Mouse (Mus musculus): ENCODE measurements around the gene Olfr462.
"Not testable (repeated sequence)": the region's sequence is repeated elsewhere in the genome, so short reads cannot be mapped to it uniquely, and the experiment has no call there.

Olfr462 gene

GRCm38 (mm10) chr11:87892168-87892567 lies at the start of gene Olfr462:
TSS of gene Olfr462 (minus strand) at chr11:87892268.
- in situ Hi-C loops (cut with MboI, MseI), result no loop called here

DNA sequence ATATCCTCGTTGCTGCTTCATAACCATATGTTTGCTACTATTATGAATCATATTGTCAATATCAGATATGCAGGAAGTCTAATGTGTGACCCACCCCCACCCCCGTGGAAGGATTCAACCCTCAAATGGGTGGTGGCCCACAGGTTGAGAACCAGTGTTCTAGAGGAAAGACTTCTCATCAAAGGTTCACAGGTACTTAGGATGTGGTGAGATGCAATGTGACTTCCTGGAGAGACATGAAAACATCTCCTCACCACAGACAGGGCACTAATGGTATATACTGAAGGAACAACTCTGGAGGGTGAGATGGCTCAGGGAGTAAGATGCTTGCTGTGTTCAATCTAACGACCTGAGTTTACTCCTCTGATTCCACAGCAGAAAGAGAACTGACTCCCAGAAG lies 43.4 kb upstream of the Olfr462 start:
- in situ Hi-C loops (cut with MboI, MseI), result loop anchor here in 1 of 2 experiments (25.0 kb wide), 1 partner anchor 1352 kb away; no protein-coding TSS in a partner anchor

DNA sequence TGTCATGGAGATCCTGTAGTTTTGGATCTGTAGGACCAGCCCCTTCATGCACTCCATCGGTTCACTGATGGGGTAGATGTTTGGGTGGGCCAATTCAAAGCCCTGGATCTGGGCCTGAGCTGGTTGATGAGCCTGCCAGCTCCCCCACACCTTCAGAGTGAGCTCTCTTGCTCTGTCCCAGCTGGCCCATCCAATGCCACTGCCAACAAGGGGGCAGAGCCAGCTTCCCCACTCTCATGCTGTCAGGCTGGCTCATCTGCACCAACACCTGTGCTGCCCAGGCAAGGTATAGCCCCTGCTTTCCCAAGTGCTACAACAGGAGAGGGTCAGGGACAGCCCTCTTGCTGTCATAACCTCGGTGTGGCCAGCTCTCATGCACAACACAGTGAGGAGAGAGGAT lies 41.7 kb upstream of the Olfr462 start:
- in situ Hi-C loops (cut with MboI, MseI), result loop anchor here in 1 of 2 experiments (25.0 kb wide), 1 partner anchor 1354 kb away; no protein-coding TSS in a partner anchor

GRCm38 (mm10) chr11:87930348-87930747 lies 38.3 kb upstream of the Olfr462 start:
- in situ Hi-C loops (cut with MboI, MseI), result loop anchor here in 1 of 2 experiments (25.0 kb wide), 1 partner anchor 1357 kb away; no protein-coding TSS in a partner anchor

- in situ Hi-C loops (cut with MboI, MseI), result no loop called here
Measured at GRCm38 (mm10) chr11:87920966-87921365, 28.9 kb upstream of the Olfr462 start, which contains the start of gene Olfr464. TSS of gene Olfr464 (minus strand) at chr11:87920967.

DNA sequence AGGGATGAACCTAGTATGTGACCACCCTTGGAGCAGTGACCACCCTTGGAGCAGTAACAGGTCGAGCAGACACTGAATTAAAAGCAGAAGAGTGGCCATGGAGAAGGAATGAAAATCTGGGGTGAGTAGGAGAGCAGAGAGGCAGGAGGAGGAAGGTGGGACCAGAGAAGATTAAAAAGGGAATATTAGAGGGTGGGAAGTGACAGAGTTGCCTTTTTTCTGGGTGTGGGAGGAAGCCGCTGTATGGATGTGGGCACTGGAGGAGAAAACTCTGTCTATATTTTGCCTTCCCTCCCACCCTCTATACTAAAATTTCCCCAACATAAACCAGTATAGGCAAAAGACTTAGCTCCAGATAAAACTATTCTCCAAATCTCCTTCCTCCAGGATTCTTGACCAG lies 28.2 kb upstream of the Olfr462 start:
- in situ Hi-C loops (cut with MboI, MseI), result no loop called here

GRCm38 (mm10) chr11:87916005-87916404 lies 23.9 kb upstream of the Olfr462 start:
- in situ Hi-C loops (cut with MboI, MseI), result no loop called here

DNA sequence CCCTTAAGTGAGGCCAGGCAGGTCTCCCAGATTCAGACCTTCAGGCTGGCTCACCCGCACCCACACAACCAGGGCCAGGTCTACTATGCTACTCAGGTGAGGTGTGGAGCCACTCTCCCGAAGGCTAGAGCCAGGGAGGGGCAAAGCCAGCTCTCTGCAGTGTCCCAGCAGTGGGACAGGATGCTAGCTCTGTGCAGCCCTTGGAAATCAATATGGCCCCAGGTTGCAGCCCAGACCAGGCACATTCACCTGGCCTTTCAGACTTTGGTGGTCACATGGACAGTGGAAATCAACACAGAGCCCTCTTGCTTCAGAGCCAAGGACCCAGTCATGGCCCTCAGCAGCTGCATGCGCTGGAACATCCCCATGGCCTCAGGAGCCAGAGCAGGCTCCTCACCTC lies 12.3 kb upstream of the Olfr462 start:
- in situ Hi-C loops (cut with MboI, MseI), result loop anchor here in 1 of 2 experiments (10.0 kb wide), 1 partner anchor 1760 kb away; no protein-coding TSS in a partner anchor

DNA sequence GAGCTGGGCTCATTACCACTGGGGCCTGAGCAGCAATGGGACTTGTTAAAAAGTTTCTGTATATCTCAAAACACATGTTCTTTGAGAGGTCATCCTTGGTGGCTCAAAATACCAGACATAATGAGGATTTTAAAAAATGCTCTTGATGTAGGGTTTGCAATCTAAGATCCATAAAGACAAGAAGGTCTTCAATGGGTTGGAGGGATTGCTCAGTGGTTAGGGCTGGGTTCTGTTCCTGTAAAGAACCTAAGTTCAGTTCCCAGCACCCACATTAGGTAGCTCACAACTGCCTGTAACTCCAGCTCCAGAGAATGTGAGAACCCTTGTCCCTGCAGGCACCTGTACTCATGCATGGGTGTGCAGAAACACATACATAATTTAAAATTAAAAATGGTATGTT lies 5.2 kb upstream of the Olfr462 start, which contains the start of gene Olfr463:
Gene Olfr463, minus strand, starts transcription at position 101 of the 400 bp plus-strand sequence.
- in situ Hi-C loops (cut with MboI, MseI), result no loop called here

- in situ Hi-C loops (cut with MboI, MseI), result no loop called here
Measured at GRCm38 (mm10) chr11:87884856-87885255, 7.2 kb downstream of the Olfr462 start.

GRCm38 (mm10) chr11:87883493-87883892 lies 8.6 kb downstream of the Olfr462 start:
- in situ Hi-C loops (cut with MboI, MseI), result no loop called here

GRCm38 (mm10) chr11:87881714-87882113 lies 10.4 kb downstream of the Olfr462 start:
- in situ Hi-C loops (cut with MboI, MseI), result no loop called here

GRCm38 (mm10) chr11:87879826-87880225 lies 12.2 kb downstream of the Olfr462 start:
- in situ Hi-C loops (cut with MboI, MseI), result no loop called here

GRCm38 (mm10) chr11:87875436-87875835 lies 16.6 kb downstream of the Olfr462 start, which contains the start of gene Epx:
TSS of gene Epx (minus strand) at chr11:87875536.
- in situ Hi-C loops (cut with MboI, MseI), result no loop called here

DNA sequence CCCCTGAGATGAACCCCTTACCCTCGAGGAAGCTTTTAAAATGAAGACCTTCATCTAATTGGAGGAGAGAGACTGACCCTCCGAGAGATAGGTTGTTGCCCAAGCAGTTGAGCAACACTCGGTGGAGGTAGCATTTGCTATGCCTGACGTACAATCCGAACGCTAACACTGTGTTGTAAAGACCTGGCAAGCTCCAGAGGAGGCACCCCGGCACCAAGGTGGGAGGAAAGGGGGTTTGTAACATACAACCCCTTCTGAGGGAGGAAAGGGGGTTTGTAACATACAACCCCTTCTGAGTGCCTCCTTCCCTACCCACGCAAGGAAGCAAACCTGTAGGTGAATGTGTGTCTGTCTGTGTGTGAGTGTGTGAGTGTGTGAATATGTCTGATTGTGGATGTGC lies 20.3 kb downstream of the Olfr462 start:
- in situ Hi-C loops (cut with MboI, MseI), result no loop called here

DNA sequence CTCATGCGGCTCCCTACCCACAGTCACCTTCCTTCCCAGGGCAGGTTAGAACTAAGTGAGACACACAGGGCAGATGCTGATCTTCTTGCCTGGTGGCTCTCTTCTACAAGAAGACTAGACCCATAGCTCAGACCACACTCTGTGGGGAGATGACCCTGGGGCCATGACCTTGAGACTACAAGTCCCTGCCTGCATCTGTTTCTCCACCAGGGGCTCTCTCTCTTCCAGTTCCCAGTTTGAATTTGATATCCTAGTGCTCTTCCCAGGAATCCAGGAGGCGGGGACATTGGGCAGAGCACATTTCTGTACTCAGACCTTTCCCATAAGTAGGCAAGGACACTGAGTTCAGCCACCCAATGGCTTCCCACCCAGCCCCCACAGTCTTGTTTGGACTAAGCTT lies 22.0 kb downstream of the Olfr462 start:
- in situ Hi-C loops (cut with MboI, MseI), result no loop called here

DNA sequence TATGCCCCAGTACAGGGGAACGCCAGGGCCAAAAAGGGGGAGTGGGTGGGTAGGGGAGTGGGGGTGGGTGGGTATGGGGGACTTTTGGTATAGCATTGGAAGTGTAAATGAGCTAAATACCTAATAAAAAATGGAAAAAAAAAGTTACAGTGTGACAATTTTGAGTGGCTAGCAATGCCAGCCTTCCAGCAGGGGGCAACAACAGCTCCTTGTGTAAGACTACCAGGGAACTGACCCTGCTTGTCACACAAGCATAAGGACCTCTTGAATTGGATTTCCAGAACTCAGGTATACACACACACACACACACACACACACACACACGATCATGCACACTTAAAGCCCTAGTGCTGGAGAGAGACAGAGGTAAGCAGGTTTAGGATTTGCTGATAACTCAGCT lies 25.2 kb downstream of the Olfr462 start:
- in situ Hi-C loops (cut with MboI, MseI), result not testable (repeated sequence)

GRCm38 (mm10) chr11:87862805-87863204 lies 29.3 kb downstream of the Olfr462 start:
- in situ Hi-C loops (cut with MboI, MseI), result no loop called here

DNA sequence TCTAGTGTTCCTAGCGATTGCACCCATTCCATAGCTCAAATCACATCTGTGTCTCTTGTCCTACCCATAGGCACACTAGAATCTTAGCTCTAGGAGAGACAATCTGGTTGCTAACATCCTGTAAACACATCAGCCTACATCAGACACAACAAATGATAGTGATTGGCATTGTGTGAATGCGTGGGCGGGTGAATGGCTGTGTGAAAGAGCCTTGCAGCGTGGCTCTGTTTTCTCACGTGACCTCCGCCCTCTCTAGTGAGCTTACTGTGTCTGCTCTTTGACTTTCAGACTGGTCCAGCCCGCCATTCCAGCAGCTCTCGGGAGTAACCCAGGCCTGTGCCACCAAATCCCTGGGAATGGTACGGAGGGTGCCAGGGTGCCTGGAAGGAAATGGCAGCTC lies 31.6 kb downstream of the Olfr462 start:
- in situ Hi-C loops (cut with MboI, MseI), result no loop called here

GRCm38 (mm10) chr11:87859273-87859672 lies 32.8 kb downstream of the Olfr462 start:
- in situ Hi-C loops (cut with MboI, MseI), result no loop called here

GRCm38 (mm10) chr11:87854550-87854949 lies 37.5 kb downstream of the Olfr462 start:
- in situ Hi-C loops (cut with MboI, MseI), result no loop called here

DNA sequence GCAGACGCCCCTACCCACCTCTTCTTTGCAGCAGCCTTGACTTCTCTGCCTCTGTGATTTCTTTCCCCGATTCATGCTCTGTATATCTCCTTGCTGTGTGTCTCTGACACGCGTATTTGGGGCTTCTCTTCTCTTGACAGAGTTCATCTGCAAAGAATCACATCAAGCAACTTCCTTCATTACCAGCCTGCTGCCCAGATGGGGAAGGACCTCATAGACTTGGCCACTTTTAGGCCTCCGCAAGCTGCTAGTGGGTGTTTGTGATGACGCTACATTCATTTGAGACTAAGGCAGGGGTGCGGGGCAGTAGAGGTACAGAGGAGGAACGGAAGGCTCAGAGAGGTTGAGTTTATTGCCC lies 38.5 kb downstream of the Olfr462 start:
- in situ Hi-C loops (cut with MboI, MseI), result no loop called here

DNA sequence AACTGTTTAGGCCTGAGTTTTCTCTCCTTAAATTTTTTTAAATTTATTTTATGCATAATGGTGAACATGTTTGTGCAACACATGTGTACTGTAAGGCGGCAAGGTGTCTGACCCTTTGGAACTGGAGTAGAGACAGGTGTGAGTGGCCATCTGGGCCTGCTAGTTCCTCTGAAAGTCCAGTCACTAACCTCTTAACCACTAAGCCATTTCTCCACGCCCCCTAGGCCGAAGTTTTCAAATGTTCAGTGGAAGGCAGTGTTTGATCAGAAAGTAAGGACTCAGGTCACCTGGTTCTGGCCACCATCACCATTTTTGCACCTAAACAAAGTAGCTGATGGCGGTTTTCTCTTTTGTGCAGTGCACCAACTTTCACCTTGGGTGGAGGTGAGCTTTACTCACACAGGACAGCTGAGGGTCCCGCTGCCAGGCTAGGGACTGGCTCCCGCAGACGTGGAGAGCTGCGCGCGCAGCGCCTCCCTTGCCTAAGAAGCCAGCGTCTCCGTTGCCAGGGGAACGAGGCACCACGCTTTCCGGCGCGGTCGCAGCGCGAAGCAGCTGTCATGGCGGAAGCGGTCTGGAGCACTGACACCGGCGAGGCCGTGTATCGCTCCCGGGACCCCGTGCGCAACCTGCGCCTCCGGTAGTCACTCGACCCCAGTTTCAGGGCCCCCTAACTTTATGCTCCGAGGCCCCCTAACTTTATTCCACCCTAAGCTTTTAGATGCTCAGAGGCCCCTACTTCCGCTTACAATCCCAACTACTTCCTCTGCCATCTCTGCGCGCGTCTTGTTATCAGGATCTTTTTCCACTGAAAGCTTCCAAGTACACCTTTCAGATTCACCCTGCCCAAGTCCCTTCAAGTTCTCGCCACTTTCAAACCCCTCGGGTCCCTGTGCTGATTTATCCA lies 39.1 kb downstream of the Olfr462 start, which contains the start of gene Mks1:
Gene Mks1, plus strand, starts transcription at position 526 of the 907 bp plus-strand sequence.
- in situ Hi-C loops (cut with MboI, MseI), result no loop called here

Measured in T-helper 17 cell (primary cell).